Mouse (Mus musculus): ENCODE data around the gene Asphd2. TPM values are rescaled to one million over a fixed set of nuclear protein-coding genes. Genes with fewer than 3 reads are reported as not detected.
A peak's percentile ranks its signal among the peaks of the same experiment; 100 is the strongest.

Asphd2 gene
- polyA plus RNA-seq, 1 experiment: 0.67 TPM

GRCm38 (mm10) chr5:112342463-112343204, 52.0 kb downstream of the Asphd2 start, which contains the start of the genes Srrd and Hps4:
Gene Srrd (minus strand): TSS chr5:112343040.
Gene Hps4 (plus strand): TSS chr5:112343083.
- Histone ChIP-seq H3ac (ENCODE audit: control insufficient read depth, insufficient read length) (peak within 1 kb of the TSS; percentile 89), H3K27me3 (ENCODE audit: control insufficient read depth, insufficient read depth, insufficient read length) (no peaks in the 10 kb centered on the region), H3K36me3 (ENCODE audit: control insufficient read depth, insufficient read depth) (peaks cover 13% of the 10 kb centered on the region), H3K4me2 (ENCODE audit: low read depth) (peak within 1 kb of the TSS; percentile 92), H3K4me3 (peak within 1 kb of the TSS; percentile 82), H3K79me2 (ENCODE audit: control insufficient read depth, insufficient read depth) (peaks cover 8% of the 10 kb centered on the region)
- TF ChIP-seq SRF (IDR thresholded peaks at IDR 0.05; ENCODE audit: control insufficient read depth, insufficient read length, low read depth) (peak; percentile 15), CEBPB (IDR thresholded peaks at IDR 0.05; ENCODE audit: insufficient read depth, poor library complexity, severe bottlenecking) (no peak), POLR2A (IDR thresholded peaks at IDR 0.05; ENCODE audit: insufficient read length, low read depth) (peak; percentile 94), TCF12 (IDR thresholded peaks at IDR 0.05; ENCODE audit: insufficient read depth, poor library complexity, severe bottlenecking) (no peak), POLR2AphosphoS2 (IDR thresholded peaks at IDR 0.05; ENCODE audit: insufficient read length, low read depth) (peak; percentile 87), TCF3 (IDR thresholded peaks at IDR 0.05; ENCODE audit: insufficient read length, low read depth) (no peak), USF1 (IDR thresholded peaks at IDR 0.05; ENCODE audit: low read depth) (no peak), REST (IDR thresholded peaks at IDR 0.05; ENCODE audit: insufficient read depth, insufficient read length) (no peak), E2F4 (IDR thresholded peaks at IDR 0.05; ENCODE audit: insufficient read depth) (no peak), MYOD1 (IDR thresholded peaks at IDR 0.05; ENCODE audit: control insufficient read depth in 1 of 3, insufficient read length in 2 of 3, low read depth in 2 of 3) (peak in 1 of 3 experiments; percentile 21), MAX (IDR thresholded peaks at IDR 0.05; ENCODE audit: low read depth) (no peak)

GRCm38 (mm10) chr5:112339215-112339614, 55.5 kb downstream of the Asphd2 start:
- Histone ChIP-seq H3ac (ENCODE audit: control insufficient read depth, insufficient read length) (no peak overlapping the region), H3K79me2 (ENCODE audit: control insufficient read depth, insufficient read depth) (peaks cover 8% of the 10 kb centered on the region), H3K4me3 (no peak overlapping the region), H3K4me2 (ENCODE audit: low read depth) (no peak overlapping the region), H3K27me3 (ENCODE audit: control insufficient read depth, insufficient read depth, insufficient read length) (no peaks in the 10 kb centered on the region), H3K36me3 (ENCODE audit: control insufficient read depth, insufficient read depth) (peaks cover 21% of the 10 kb centered on the region)
- TF ChIP-seq USF1 (IDR thresholded peaks at IDR 0.05; ENCODE audit: low read depth) (no peak), TCF3 (IDR thresholded peaks at IDR 0.05; ENCODE audit: insufficient read length, low read depth) (no peak), TCF12 (IDR thresholded peaks at IDR 0.05; ENCODE audit: insufficient read depth, poor library complexity, severe bottlenecking) (no peak), MYOG (IDR thresholded peaks at IDR 0.05; ENCODE audit: control insufficient read depth in 1 of 3, insufficient read depth in 1 of 3, insufficient read length in 2 of 3, low read depth in 2 of 3) (no peak), REST (IDR thresholded peaks at IDR 0.05; ENCODE audit: insufficient read depth, insufficient read length) (no peak), E2F4 (IDR thresholded peaks at IDR 0.05; ENCODE audit: insufficient read depth) (no peak), POLR2AphosphoS2 (IDR thresholded peaks at IDR 0.05; ENCODE audit: insufficient read length, low read depth) (no peak), SRF (IDR thresholded peaks at IDR 0.05; ENCODE audit: control insufficient read depth, insufficient read length, low read depth) (no peak), CEBPB (IDR thresholded peaks at IDR 0.05; ENCODE audit: insufficient read depth, poor library complexity, severe bottlenecking) (no peak), POLR2A (IDR thresholded peaks at IDR 0.05; ENCODE audit: insufficient read length, low read depth) (no peak)

- Histone ChIP-seq H3K4me2 (ENCODE audit: low read depth) (no peak overlapping the region), H3K27me3 (ENCODE audit: control insufficient read depth, insufficient read depth, insufficient read length) (no peaks in the 10 kb centered on the region), H3K4me3 (no peak overlapping the region), H3ac (ENCODE audit: control insufficient read depth, insufficient read length) (no peak overlapping the region), H3K79me2 (ENCODE audit: control insufficient read depth, insufficient read depth) (no peaks in the 10 kb centered on the region), H3K36me3 (ENCODE audit: control insufficient read depth, insufficient read depth) (peaks cover 23% of the 10 kb centered on the region)
- TF ChIP-seq SRF (IDR thresholded peaks at IDR 0.05; ENCODE audit: control insufficient read depth, insufficient read length, low read depth) (no peak), POLR2AphosphoS2 (IDR thresholded peaks at IDR 0.05; ENCODE audit: insufficient read length, low read depth) (peak; percentile 56)
Observed at GRCm38 (mm10) chr5:112337004-112337403, 57.7 kb downstream of the Asphd2 start.

GRCm38 (mm10) chr5:112335473-112335872, 59.2 kb downstream of the Asphd2 start:
- H3K4me3 ChIP-seq: no peak overlapping the region
- H3ac ChIP-seq (ENCODE audit: control insufficient read depth, insufficient read length): no peak overlapping the region
- no peaks in the 10 kb centered on the region for H3K79me2 ChIP-seq (ENCODE audit: control insufficient read depth, insufficient read depth)
- H3K27me3 ChIP-seq (ENCODE audit: control insufficient read depth, insufficient read depth, insufficient read length): no peaks in the 10 kb centered on the region
- no peak for TF ChIP-seq E2F4 (IDR thresholded peaks at IDR 0.05; ENCODE audit: insufficient read depth)
- H3K36me3 ChIP-seq (ENCODE audit: control insufficient read depth, insufficient read depth): peaks cover 36% of the 10 kb centered on the region
- H3K4me2 ChIP-seq (ENCODE audit: low read depth): no peak overlapping the region

Other genes starting within 250 kb of the Asphd2 start
- gene Cryba4, start 142.3 kb downstream of the Asphd2 start, polyA plus RNA-seq (2012; fragmentation: generic; extraction: Trizol): 2.8 TPM
- 0.36 TPM for gene Crybb1, start 139.1 kb downstream of the Asphd2 start, polyA plus RNA-seq (2012; fragmentation: generic; extraction: Trizol)
- 94.7 TPM for gene Tpst2, start 118.2 kb downstream of the Asphd2 start, polyA plus RNA-seq (2012; fragmentation: generic; extraction: Trizol)
- gene Tfip11, start 68.5 kb downstream of the Asphd2 start, polyA plus RNA-seq (2012; fragmentation: generic; extraction: Trizol): 31.7 TPM
- gene Srrd, start 51.8 kb downstream of the Asphd2 start, polyA plus RNA-seq (2012; fragmentation: generic; extraction: Trizol): 19.0 TPM
- gene Hps4, start 51.8 kb downstream of the Asphd2 start, polyA plus RNA-seq (2012; fragmentation: generic; extraction: Trizol): 19.1 TPM
- gene Gm6583, start 38.8 kb downstream of the Asphd2 start, polyA plus RNA-seq (2012; fragmentation: generic; extraction: Trizol): 0.04 TPM
- not detected for gene Gm6588, start 54.6 kb upstream of the Asphd2 start, polyA plus RNA-seq (2012; fragmentation: generic; extraction: Trizol)
- not detected for gene Sez6l, start 182.3 kb upstream of the Asphd2 start, polyA plus RNA-seq (2012; fragmentation: generic; extraction: Trizol)